Comparison of ENCODE assay signal across 8 mouse cellular contexts in the genomic region with DNA sequence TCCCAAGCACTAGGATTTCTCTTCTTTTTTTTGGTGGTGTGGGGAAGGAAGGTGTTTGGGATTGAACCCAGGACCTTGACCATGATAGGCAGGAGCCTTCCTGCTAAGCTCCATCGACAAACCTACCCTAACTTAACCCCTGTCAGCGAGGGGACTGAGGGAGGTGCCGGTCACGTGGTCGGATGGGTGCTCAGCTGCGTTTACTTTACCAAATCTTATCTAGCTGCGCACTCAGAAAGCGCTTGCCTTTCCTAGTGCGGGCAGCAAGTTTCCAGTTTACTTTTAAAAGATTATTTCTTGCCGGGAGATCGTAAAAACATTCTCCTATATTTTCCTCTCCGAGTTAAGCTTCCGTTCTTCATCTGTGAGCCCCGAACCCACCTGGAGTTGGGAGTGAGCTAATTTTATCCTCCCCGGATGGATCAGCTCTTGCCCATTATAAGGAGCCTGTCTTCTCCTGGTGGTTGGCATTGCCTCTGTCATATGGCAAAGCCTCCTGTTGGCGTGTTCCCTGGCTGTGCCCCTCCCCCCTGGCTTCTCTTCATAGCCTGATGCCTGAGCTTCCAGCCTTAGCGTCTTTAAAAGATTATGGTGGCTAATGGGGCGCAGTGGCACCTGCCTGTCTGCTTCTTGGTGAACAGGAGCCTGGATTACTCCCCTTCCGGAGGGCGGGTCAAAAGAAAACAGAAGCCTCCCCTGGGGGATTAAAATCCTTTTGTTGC. TPM values are rescaled to one million over a fixed set of nuclear protein-coding genes. Genes with fewer than 3 reads are reported as not detected.
A peak's percentile ranks its signal among the peaks of the same experiment; 100 is the strongest.
DNase-seq lines count a peak whose midpoint lies in the region; ATAC-seq and TF ChIP-seq lines count a peak whose summit lies in the region.

No protein-coding gene starts in this region.

- TF ChIP-seq CTCF in stomach, postnatal 0 days (IDR thresholded peaks at IDR 0.05; ENCODE audit: low read depth) = peak; percentile 15; the same call in 1 of the 2 replicates

- H3K9ac ChIP-seq in heart, embryonic 13.5 days = peak overlapping the region; percentile 67
- peak overlapping the region; percentile 26; the same call in 1 of the 2 replicates for H3K9ac ChIP-seq in limb, embryonic 14.5 days (ENCODE audit: low read depth, low read length, severe bottlenecking)
- H3K9ac ChIP-seq in stomach, postnatal 0 days (ENCODE audit: low read length) = 0 out of 2 replicates have a peak overlapping the region, but pooled peaks have one; percentile 19

- H3K4me2 ChIP-seq in heart, embryonic 13.5 days = peak overlapping the region; percentile 67
- H3K4me2 ChIP-seq in limb, embryonic 14.5 days (replicated peaks; ENCODE audit: low read depth, low read length, severe bottlenecking) = peak overlapping the region; percentile 39
- H3K4me2 ChIP-seq in stomach, postnatal 0 days (replicated peaks; ENCODE audit: low read depth) = peak overlapping the region; percentile 41

- 9% methylated on average over 20 of the region's 20 CpGs for WGBS in heart, embryonic 13.5 days
- 16% methylated on average over 20 of the region's 20 CpGs for WGBS in limb, embryonic 14.5 days
- 11% methylated on average over 20 of the region's 20 CpGs for WGBS in stomach, postnatal 0 days

- no peak for TF ChIP-seq POLR2A in limb, embryonic 14.5 days (IDR thresholded peaks at IDR 0.05; ENCODE audit: borderline replicate concordance, extremely low read depth, insufficient read depth, insufficient read length)

- H3K9me3 ChIP-seq in heart, embryonic 13.5 days = no peaks in the 10 kb centered on the region
- no peaks in the 10 kb centered on the region for H3K9me3 ChIP-seq in limb, embryonic 14.5 days (ENCODE audit: control insufficient read depth, low read length)
- H3K9me3 ChIP-seq in stomach, postnatal 0 days (ENCODE audit: control insufficient read depth, low read length) = no peaks in the 10 kb centered on the region

- no peaks in the 10 kb centered on the region for H3K27me3 ChIP-seq in heart, embryonic 13.5 days (replicated peaks)
- no peaks in the 10 kb centered on the region for H3K27me3 ChIP-seq in limb, embryonic 14.5 days (ENCODE audit: control insufficient read depth, insufficient read depth, low read length)
- H3K27me3 ChIP-seq in stomach, postnatal 0 days (ENCODE audit: control insufficient read depth, insufficient read depth, low read length) = no peaks in the 10 kb centered on the region

- H3K4me3 ChIP-seq in heart, embryonic 13.5 days = peak overlapping the region; percentile 36
- peak overlapping the region; percentile 17; the same call in 1 of the 2 replicates for H3K4me3 ChIP-seq in limb, embryonic 14.5 days (replicated peaks; ENCODE audit: low read length)
- H3K4me3 ChIP-seq in stomach, postnatal 0 days (ENCODE audit: low read depth, low read length) = peak overlapping the region; percentile 14; the same call in 1 of the 2 replicates

- peaks cover 22% of the 10 kb centered on the region for H3K4me1 ChIP-seq in heart, embryonic 13.5 days
- peaks cover 2% of the 10 kb centered on the region; the same call in 1 of the 2 replicates for H3K4me1 ChIP-seq in limb, embryonic 14.5 days (ENCODE audit: control insufficient read depth, insufficient read depth, low read length)
- no peaks in the 10 kb centered on the region for H3K4me1 ChIP-seq in stomach, postnatal 0 days (replicated peaks; ENCODE audit: control insufficient read depth, insufficient read depth)

- H3K27ac ChIP-seq in heart, embryonic 13.5 days (replicated peaks) = no peak overlapping the region
- no peak overlapping the region for H3K27ac ChIP-seq in limb, embryonic 14.5 days (replicated peaks; ENCODE audit: low read depth, low read length)
- peak overlapping the region; percentile 41 for H3K27ac ChIP-seq in stomach, postnatal 0 days (replicated peaks)

- TF ChIP-seq EP300 in stomach, postnatal 0 days (optimal IDR thresholded peaks at IDR 0.05) = no peak

- H3K36me3 ChIP-seq in heart, embryonic 13.5 days = no peaks in the 10 kb centered on the region
- no peaks in the 10 kb centered on the region for H3K36me3 ChIP-seq in limb, embryonic 14.5 days (ENCODE audit: control insufficient read depth, insufficient read depth, low read length)
- H3K36me3 ChIP-seq in stomach, postnatal 0 days (ENCODE audit: control insufficient read depth, insufficient read depth, low read length) = no peaks in the 10 kb centered on the region

- peak; percentile 52; the same call in 1 of the 2 replicates for ATAC-seq in frontal cortex, adult (ENCODE audit: low TSS enrichment)
- ATAC-seq in heart, embryonic 13.5 days (ENCODE audit: extremely low read depth, insufficient number of reproducible peaks, low FRiP score, low TSS enrichment) = no peak
- ATAC-seq in limb, embryonic 14.5 days (ENCODE audit: low FRiP score, low read depth) = no peak
- ATAC-seq in stomach, postnatal 0 days (ENCODE audit: low FRiP score, low TSS enrichment) = 0 out of 2 replicates have a peak, but pooled peaks have one; percentile 53

- no peak for DNase-seq in frontal cortex, postnatal 25 days (ENCODE audit: low spot score in 2 of 2)
- DNase-seq in thymus, postnatal 14 days = peak; percentile 61
- no peak for DNase-seq in thymus, postnatal 0 days (ENCODE audit: low spot score)
- DNase-seq in limb, embryonic 14.5 days (ENCODE audit: low spot score) = peak; percentile 9
- DNase-seq in stomach, postnatal 0 days (ENCODE audit: low spot score) = peak; percentile 77
- DNase-seq in urinary bladder, postnatal 25 days (ENCODE audit: low spot score) = no peak

RNA-seq across cellular contexts. Expression of gene Furin, which starts 17.7 kb away (rescaled TPM):
- 6.8 and 9.1 TPM in 2 replicates for polyA plus RNA-seq in thymus, postnatal 0 days (2015; fragmentation: Nextera tagmentation; extraction: Ambion mirVana)
- polyA plus RNA-seq in heart, embryonic 13.5 days (2015; fragmentation: Nextera tagmentation; extraction: Ambion mirVana) = 14.2 and 14.8 TPM in 2 replicates
- polyA plus RNA-seq in limb, embryonic 14.5 days (2012; rRNA removed) = 40.5 and 58.3 TPM in 2 replicates
- 17.0 and 19.8 TPM in 2 replicates for polyA plus RNA-seq in limb, embryonic 14.5 days (2014; fragmentation: Nextera tagmentation; extraction: Ambion mirVana)
- polyA plus RNA-seq in stomach, postnatal 0 days (2015; fragmentation: Nextera tagmentation; extraction: Ambion mirVana) = 17.6 and 20.8 TPM in 2 replicates

RNA-seq across cellular contexts. Expression of gene Fes, which starts 35.2 kb away (rescaled TPM):
- 7.3 and 7.8 TPM in 2 replicates for polyA plus RNA-seq in thymus, postnatal 0 days (2015; fragmentation: Nextera tagmentation; extraction: Ambion mirVana)
- polyA plus RNA-seq in heart, embryonic 13.5 days (2015; fragmentation: Nextera tagmentation; extraction: Ambion mirVana) = 10.7 and 10.8 TPM in 2 replicates
- polyA plus RNA-seq in limb, embryonic 14.5 days (2012; rRNA removed) = 23.5 and 26.0 TPM in 2 replicates
- 12.6 and 14.5 TPM in 2 replicates for polyA plus RNA-seq in limb, embryonic 14.5 days (2014; fragmentation: Nextera tagmentation; extraction: Ambion mirVana)
- 6.2 TPM in 2 replicates for polyA plus RNA-seq in stomach, postnatal 0 days (2015; fragmentation: Nextera tagmentation; extraction: Ambion mirVana)

RNA-seq across cellular contexts. Expression of gene Man2a2, which starts 51.7 kb away (rescaled TPM):
- 7.1 and 10.3 TPM in 2 replicates for polyA plus RNA-seq in thymus, postnatal 0 days (2015; fragmentation: Nextera tagmentation; extraction: Ambion mirVana)
- 15.0 and 19.3 TPM in 2 replicates for polyA plus RNA-seq in heart, embryonic 13.5 days (2015; fragmentation: Nextera tagmentation; extraction: Ambion mirVana)
- polyA plus RNA-seq in limb, embryonic 14.5 days (2012; rRNA removed) = 64.8 and 89.1 TPM in 2 replicates
- polyA plus RNA-seq in limb, embryonic 14.5 days (2014; fragmentation: Nextera tagmentation; extraction: Ambion mirVana) = 14.8 and 18.4 TPM in 2 replicates
- polyA plus RNA-seq in stomach, postnatal 0 days (2015; fragmentation: Nextera tagmentation; extraction: Ambion mirVana) = 3.6 and 5.3 TPM in 2 replicates

Comparison
In these comparisons a context has a peak if more than half of its experiments do, and no peak if none do; other contexts are left out.
1. DNase-seq: peak in thymus, postnatal 14 days (single experiment), limb, embryonic 14.5 days (single experiment) and stomach, postnatal 0 days (single experiment); none in frontal cortex, postnatal 25 days (0 of 2), thymus, postnatal 0 days (single experiment) and urinary bladder, postnatal 25 days (single experiment).
2. ATAC-seq: peak in frontal cortex, adult (single experiment) and stomach, postnatal 0 days (single experiment); none in heart, embryonic 13.5 days (single experiment) and limb, embryonic 14.5 days (single experiment).
3. Peak in every context shown above with its lines, with median percentiles within 50 percentile points of each other: H3K4me2 ChIP-seq, H3K4me3 ChIP-seq and H3K9ac ChIP-seq.